Mouse (Mus musculus): ENCODE results near the gene Efcab2. TPM values are rescaled to one million over a fixed set of nuclear protein-coding genes. Genes with fewer than 3 reads are reported as not detected.

Efcab2 gene
- polyA plus RNA-seq, 1 experiment: 0.34 TPM

- H3K4me1 ChIP-seq (ENCODE audit: control insufficient read depth, insufficient read depth, insufficient read length): no peaks in the 10 kb centered on the region
- no peak for DNase-seq (ENCODE audit: low read depth in 1 of 2, low spot score in 2 of 2)
- no peak overlapping the region for H3K4me3 ChIP-seq (ENCODE audit: extremely low read depth, insufficient read depth, insufficient read length)
- no peaks in the 10 kb centered on the region for H3K27me3 ChIP-seq (ENCODE audit: control insufficient read depth, insufficient read depth, low read length)
- no peak overlapping the region for H3K27ac ChIP-seq (ENCODE audit: insufficient read depth, low read length)
- no peak for TF ChIP-seq CTCF (IDR thresholded peaks at IDR 0.05; ENCODE audit: extremely low read depth, insufficient read depth, insufficient read length, insufficient replicate concordance)
- no peak for TF ChIP-seq POLR2A (IDR thresholded peaks at IDR 0.05; ENCODE audit: low read depth, low read length)
- 86% methylated on average over 6 of the region's 6 CpGs for WGBS
- no peaks in the 10 kb centered on the region for H3K36me3 ChIP-seq (ENCODE audit: control insufficient read depth, insufficient read depth, low read length)
Measured at GRCm38 (mm10) chr1:178467594-178467993, 61.7 kb downstream of the Efcab2 start.

- H3K36me3 ChIP-seq (ENCODE audit: control insufficient read depth, insufficient read depth, low read length): no peaks in the 10 kb centered on the region
- WGBS: 10% methylated on average over 2 of the region's 2 CpGs
- H3K4me1 ChIP-seq (ENCODE audit: control insufficient read depth, insufficient read depth, insufficient read length): no peaks in the 10 kb centered on the region
- no peak for TF ChIP-seq POLR2A (IDR thresholded peaks at IDR 0.05; ENCODE audit: low read depth, low read length)
- TF ChIP-seq CTCF (IDR thresholded peaks at IDR 0.05; ENCODE audit: extremely low read depth, insufficient read depth, insufficient read length, insufficient replicate concordance): no peak
- H3K4me3 ChIP-seq (ENCODE audit: extremely low read depth, insufficient read depth, insufficient read length): no peak overlapping the region
- no peak overlapping the region for H3K27ac ChIP-seq (ENCODE audit: insufficient read depth, low read length)
- H3K27me3 ChIP-seq (ENCODE audit: control insufficient read depth, insufficient read depth, low read length): no peaks in the 10 kb centered on the region
- peak in 1 of 2 experiments; percentile 14 for DNase-seq (ENCODE audit: low read depth in 1 of 2, low spot score in 2 of 2)
Measured at GRCm38 (mm10) chr1:178468280-178468679, 62.4 kb downstream of the Efcab2 start.

- H3K36me3 ChIP-seq (ENCODE audit: control insufficient read depth, insufficient read depth, low read length): no peaks in the 10 kb centered on the region
- H3K27me3 ChIP-seq (ENCODE audit: control insufficient read depth, insufficient read depth, low read length): no peaks in the 10 kb centered on the region
- no peak overlapping the region for H3K27ac ChIP-seq (ENCODE audit: insufficient read depth, low read length)
- no peak for TF ChIP-seq POLR2A (IDR thresholded peaks at IDR 0.05; ENCODE audit: low read depth, low read length)
- no peak for TF ChIP-seq CTCF (IDR thresholded peaks at IDR 0.05; ENCODE audit: extremely low read depth, insufficient read depth, insufficient read length, insufficient replicate concordance)
- 0 out of 2 replicates have a peak, but pooled peaks cover 2% of the 10 kb centered on the region for H3K4me1 ChIP-seq (ENCODE audit: control insufficient read depth, insufficient read depth, insufficient read length)
- no peak overlapping the region for H3K4me3 ChIP-seq (ENCODE audit: extremely low read depth, insufficient read depth, insufficient read length)
- DNase-seq (ENCODE audit: low read depth in 1 of 2, low spot score in 2 of 2): no peak
Measured at GRCm38 (mm10) chr1:178483854-178484253, 78.0 kb downstream of the Efcab2 start.

- Histone ChIP-seq H3K4me1 (ENCODE audit: control insufficient read depth, insufficient read depth, insufficient read length) (0 out of 2 replicates have a peak, but pooled peaks cover 2% of the 10 kb centered on the region), H3K27ac (ENCODE audit: insufficient read depth, low read length) (no peak overlapping the region), H3K27me3 (ENCODE audit: control insufficient read depth, insufficient read depth, low read length) (no peaks in the 10 kb centered on the region), H3K4me3 (ENCODE audit: extremely low read depth, insufficient read depth, insufficient read length) (no peak overlapping the region), H3K36me3 (ENCODE audit: control insufficient read depth, insufficient read depth, low read length) (no peaks in the 10 kb centered on the region)
- TF ChIP-seq CTCF (IDR thresholded peaks at IDR 0.05; ENCODE audit: extremely low read depth, insufficient read depth, insufficient read length, insufficient replicate concordance): no peak
- no peak for TF ChIP-seq POLR2A (IDR thresholded peaks at IDR 0.05; ENCODE audit: low read depth, low read length)
- DNase-seq (ENCODE audit: low read depth in 1 of 2, low spot score in 2 of 2): no peak
- WGBS: 81% methylated on average over 5 of the region's 5 CpGs
Measured at GRCm38 (mm10) chr1:178485138-178485867, 79.4 kb downstream of the Efcab2 start.

- TF ChIP-seq CTCF (IDR thresholded peaks at IDR 0.05; ENCODE audit: extremely low read depth, insufficient read depth, insufficient read length, insufficient replicate concordance): no peak
- TF ChIP-seq POLR2A (IDR thresholded peaks at IDR 0.05; ENCODE audit: low read depth, low read length): no peak
- H3K27me3 ChIP-seq (ENCODE audit: control insufficient read depth, insufficient read depth, low read length): no peaks in the 10 kb centered on the region
- H3K4me3 ChIP-seq (ENCODE audit: extremely low read depth, insufficient read depth, insufficient read length): no peak overlapping the region
- H3K36me3 ChIP-seq (ENCODE audit: control insufficient read depth, insufficient read depth, low read length): no peaks in the 10 kb centered on the region
- 0 out of 2 replicates have a peak, but pooled peaks cover 2% of the 10 kb centered on the region for H3K4me1 ChIP-seq (ENCODE audit: control insufficient read depth, insufficient read depth, insufficient read length)
- H3K27ac ChIP-seq (ENCODE audit: insufficient read depth, low read length): no peak overlapping the region
- DNase-seq (ENCODE audit: low read depth in 1 of 2, low spot score in 2 of 2): no peak
- 89% methylated on average over 5 of the region's 5 CpGs for WGBS
Measured at GRCm38 (mm10) chr1:178485868-178486220, 80.0 kb downstream of the Efcab2 start.

GRCm38 (mm10) chr1:178486828-178487227 lies 80.9 kb downstream of the Efcab2 start:
- Histone ChIP-seq H3K36me3 (ENCODE audit: control insufficient read depth, insufficient read depth, low read length) (no peaks in the 10 kb centered on the region), H3K27me3 (ENCODE audit: control insufficient read depth, insufficient read depth, low read length) (no peaks in the 10 kb centered on the region), H3K4me3 (ENCODE audit: extremely low read depth, insufficient read depth, insufficient read length) (no peak overlapping the region), H3K27ac (ENCODE audit: insufficient read depth, low read length) (no peak overlapping the region), H3K4me1 (ENCODE audit: control insufficient read depth, insufficient read depth, insufficient read length) (0 out of 2 replicates have a peak, but pooled peaks cover 2% of the 10 kb centered on the region)
- WGBS: 84% methylated on average over 5 of the region's 5 CpGs
- TF ChIP-seq POLR2A (IDR thresholded peaks at IDR 0.05; ENCODE audit: low read depth, low read length): no peak
- TF ChIP-seq CTCF (IDR thresholded peaks at IDR 0.05; ENCODE audit: extremely low read depth, insufficient read depth, insufficient read length, insufficient replicate concordance): no peak
- DNase-seq (ENCODE audit: low read depth in 1 of 2, low spot score in 2 of 2): no peak

- DNase-seq (ENCODE audit: low read depth in 1 of 2, low spot score in 2 of 2): no peak
- no peak overlapping the region for H3K27ac ChIP-seq (ENCODE audit: insufficient read depth, low read length)
- WGBS: 38% methylated on average over 3 of the region's 3 CpGs
- no peaks in the 10 kb centered on the region for H3K36me3 ChIP-seq (ENCODE audit: control insufficient read depth, insufficient read depth, low read length)
- H3K4me1 ChIP-seq (ENCODE audit: control insufficient read depth, insufficient read depth, insufficient read length): 0 out of 2 replicates have a peak, but pooled peaks cover 2% of the 10 kb centered on the region
- H3K27me3 ChIP-seq (ENCODE audit: control insufficient read depth, insufficient read depth, low read length): no peaks in the 10 kb centered on the region
- TF ChIP-seq CTCF (IDR thresholded peaks at IDR 0.05; ENCODE audit: extremely low read depth, insufficient read depth, insufficient read length, insufficient replicate concordance): no peak
- TF ChIP-seq POLR2A (IDR thresholded peaks at IDR 0.05; ENCODE audit: low read depth, low read length): no peak
- no peak overlapping the region for H3K4me3 ChIP-seq (ENCODE audit: extremely low read depth, insufficient read depth, insufficient read length)
Measured at GRCm38 (mm10) chr1:178489127-178489526, 83.2 kb downstream of the Efcab2 start.
